Mouse (Mus musculus) thymus, postnatal 4 days (tissue): ENCODE measurements around the gene Thsd4.

Source experiments
- DNase-seq: peaks from one replicate; pipeline ENCODE4 v3.0.0; 2021

The Thsd4 gene

DNA sequence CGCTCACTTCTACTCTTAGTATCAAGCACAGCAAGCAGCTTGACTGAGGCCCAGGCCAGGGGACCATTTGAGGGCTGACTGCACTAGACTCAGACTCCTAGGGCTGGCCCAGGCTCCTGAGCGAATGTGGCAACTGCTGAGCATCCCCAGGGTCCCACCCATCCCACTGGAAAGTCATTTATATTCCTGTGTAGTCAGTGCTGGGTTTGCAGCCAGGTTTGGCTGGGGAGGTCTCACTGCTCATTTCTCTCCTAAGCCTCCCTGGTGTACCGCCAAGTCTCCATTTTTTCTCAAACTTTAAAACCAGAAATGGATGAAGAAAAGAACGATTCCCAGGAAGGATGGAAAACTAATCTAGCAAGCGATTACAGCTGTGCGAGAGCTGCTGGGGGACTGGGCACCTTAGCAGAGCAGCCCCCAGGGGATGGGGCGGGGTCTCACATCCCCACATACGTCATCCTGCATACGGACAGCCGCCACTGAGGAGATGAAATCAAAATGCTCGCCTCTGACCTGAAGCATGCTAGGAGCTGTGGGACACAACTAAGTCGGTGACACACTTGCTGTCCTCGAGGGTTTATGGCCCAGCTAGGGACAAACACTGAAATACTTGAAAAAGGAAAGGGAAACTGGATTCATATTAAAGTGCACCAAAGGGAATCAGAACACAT, 67.3 kb downstream of the Thsd4 start:
- no peak for DNase-seq

- DNase-seq: no peak
Observed at GRCm38 (mm10) chr9:60449498-60449897, 72.3 kb downstream of the Thsd4 start.

- no peak for DNase-seq
Observed at GRCm38 (mm10) chr9:60445821-60446220, 76.0 kb downstream of the Thsd4 start.

DNA sequence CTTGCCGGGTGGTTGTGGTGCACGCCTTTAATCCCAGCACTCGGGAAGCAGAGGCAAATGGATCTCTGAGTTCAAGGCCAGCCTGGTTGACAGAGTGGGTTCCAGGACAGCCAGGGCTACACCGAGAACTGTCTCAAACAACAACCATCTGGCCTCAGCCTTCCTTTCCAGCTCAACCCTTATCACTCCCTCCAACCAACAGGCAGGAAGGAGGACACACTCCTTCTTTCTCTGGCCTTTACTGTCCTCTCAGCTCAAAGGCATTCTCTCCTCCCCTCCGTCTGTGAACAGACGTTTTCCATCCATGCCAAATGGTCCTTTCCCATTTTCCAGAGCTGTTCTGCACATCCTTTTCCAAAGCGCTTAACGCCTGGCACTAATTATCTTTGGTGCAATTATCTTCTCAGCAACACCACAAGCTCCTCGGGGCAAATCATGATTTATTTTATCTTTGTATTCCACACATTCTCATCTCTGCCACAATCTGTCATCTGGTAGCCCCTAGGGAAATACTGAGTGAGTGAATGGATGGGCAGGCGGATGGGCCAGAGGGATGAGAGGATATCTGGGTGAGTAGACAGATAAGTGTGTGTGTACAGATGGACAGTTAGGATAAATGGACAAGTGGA, 80.5 kb downstream of the Thsd4 start:
- no peak for DNase-seq

GRCm38 (mm10) chr9:60440506-60440905, 81.3 kb downstream of the Thsd4 start:
- no peak for DNase-seq

DNA sequence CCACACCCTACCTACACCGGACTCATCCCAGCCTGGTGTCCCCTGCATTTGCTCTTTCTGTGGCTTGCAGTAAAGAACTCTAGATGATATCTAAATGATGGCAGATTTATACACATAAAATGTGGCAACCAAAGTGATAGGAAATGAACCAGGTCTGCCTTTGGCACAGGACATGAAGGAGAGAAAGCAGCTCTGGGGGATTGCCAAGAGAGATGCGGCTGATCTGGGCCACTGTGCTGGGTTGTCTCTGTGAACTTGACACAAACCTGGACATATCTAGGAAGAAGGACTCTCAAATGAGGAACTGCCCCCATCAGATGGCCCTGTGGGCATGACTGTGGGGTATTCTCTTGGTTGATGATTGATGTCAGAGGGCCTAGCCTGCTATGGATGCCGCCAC, 85.6 kb downstream of the Thsd4 start:
- no peak for DNase-seq

DNA sequence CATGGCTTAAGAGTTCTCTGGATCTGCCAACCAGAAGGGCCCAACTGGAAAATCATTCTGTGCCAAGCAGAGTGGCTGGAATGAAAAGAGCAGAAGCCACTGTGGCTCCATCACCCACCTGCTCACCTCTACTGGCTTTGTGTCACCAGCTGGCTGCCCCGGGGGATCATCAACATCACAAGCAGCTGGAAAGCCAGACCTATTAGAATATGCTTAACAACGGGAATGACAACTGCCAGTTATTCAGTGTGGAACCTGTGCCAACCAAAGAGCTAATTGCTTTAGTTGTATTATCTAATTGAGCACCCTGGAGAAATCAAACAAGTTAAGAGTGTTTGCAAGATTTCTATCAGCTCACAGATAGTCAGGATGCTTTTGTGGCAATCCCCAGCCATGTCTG, 87.8 kb downstream of the Thsd4 start:
- no peak for DNase-seq

DNA sequence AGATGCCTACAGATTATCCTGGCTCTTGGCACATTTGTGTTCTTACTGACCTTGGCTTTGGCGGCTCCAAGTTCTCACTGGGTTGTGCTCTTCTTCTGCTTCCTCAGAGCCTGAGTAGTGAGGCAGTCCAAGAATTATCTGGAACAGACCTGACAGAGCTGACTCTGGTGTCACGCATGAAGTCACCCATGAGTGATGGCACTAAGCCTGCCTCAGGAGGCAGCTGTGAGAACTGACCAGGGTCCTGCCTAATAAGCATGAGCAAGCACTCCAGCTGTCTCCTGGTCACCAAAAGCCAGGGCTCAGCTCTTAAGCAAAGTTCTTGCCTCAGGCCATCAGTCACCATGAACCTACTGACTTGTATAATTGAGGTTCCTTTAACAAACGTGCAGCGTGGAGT, 89.9 kb downstream of the Thsd4 start:
- DNase-seq: no peak

GRCm38 (mm10) chr9:60430017-60430416, 91.8 kb downstream of the Thsd4 start:
- DNase-seq: no peak

DNA sequence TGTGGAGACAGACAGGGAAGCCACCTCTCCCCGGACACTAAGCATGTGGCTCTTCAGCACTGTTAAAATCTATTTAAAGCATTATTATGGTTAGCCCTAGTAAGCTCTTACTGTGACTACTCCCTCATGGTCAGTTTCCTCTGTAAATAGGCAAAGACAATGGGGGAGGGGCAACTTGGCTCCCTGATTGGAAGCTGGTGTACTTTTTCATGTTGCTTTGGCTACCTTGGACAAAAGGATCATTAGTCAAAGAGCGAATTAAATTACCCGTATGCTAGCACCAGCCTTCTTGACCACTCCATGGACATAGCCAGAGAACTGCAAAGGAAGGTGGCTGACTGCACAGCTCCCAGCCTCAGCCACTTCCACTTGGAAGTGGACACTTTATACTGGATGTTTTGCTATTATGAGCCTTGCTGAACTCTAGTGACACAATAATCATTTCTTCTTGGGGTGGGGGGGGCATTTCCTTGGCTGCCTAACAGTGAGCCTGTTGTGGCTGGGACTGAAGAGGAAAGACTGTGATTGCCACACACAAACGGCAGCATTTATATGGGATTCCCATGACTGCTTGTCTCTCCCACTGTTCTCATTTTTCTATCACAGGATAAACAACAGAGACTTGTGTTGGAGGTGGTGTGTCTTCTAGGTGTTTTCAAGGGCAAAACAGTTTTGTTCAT, 107.6 kb downstream of the Thsd4 start:
- DNase-seq: no peak

DNA sequence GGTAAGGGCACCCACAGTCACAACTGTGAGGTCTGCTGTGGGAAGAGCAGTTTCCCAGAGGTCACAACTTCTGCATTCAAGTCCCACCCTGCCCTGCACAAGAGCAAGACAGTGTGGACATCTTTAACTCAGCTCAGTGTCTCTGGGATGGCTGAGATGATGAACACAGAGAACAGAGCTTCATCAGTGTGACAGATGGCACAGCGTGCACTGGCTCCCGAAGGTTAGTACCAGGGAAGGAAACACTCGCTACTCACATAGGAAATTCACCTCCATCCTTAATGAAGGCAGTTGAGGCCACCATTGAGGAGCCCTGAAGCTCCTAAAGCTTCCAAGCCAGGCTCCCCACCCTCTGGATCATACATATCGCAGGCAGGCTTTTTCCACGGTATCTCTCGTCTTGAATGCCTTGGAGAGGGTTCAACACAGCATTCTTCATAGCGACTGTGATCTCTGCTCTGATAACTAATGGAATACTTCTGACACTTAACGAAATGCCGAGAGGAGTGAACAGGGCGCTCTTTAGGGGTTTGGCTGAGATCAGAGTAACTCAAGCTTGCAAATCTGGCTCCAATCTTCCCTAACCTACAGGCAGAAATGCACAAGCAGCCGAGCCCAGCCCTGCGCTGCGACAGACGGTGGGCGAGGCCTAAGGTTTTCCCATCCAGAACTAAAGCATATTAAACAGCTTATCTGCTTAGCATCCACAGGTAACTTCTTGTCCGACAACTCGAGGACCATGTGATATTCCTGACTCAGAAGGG, 110.8 kb downstream of the Thsd4 start:
- no peak for DNase-seq

DNA sequence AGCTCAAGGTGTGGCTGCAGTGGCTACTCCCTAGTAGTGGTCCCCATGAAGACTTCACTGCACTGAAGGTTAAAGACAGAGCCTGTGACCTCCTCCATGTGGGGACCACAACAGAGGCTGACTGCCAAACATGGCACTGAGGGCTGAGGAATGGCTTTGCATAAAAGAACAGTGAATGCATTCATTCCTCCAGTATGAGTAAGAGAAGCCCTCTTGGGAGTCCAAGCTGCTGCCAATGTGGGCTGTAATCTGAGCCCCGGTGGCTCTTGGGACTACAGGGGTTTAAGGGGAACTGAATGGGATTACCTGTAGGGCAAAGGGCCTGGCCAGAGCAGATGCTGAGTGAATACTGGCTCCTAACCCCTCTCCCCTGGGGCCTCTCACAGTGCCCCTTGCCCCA, 114.5 kb downstream of the Thsd4 start:
- DNase-seq: no peak

DNA sequence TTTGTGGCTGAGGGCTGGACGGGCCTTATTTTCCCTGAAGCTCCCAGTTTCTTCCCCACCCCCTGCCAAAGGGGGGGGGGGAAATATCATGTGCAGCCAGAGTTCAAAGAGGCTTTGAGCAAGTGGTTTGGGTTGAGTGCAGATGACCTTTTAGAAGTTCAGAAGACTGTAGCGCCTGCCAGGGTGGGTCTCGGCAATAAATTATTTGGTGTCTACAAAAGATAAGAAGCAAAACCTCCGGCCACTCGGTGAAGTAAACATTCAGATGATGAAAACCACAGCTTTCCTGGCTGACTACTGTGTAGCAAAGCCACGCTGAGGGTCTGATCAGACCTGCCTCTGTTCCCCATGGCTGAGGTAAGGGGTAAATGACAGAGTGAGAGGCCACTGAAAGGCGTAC, 116.1 kb downstream of the Thsd4 start:
- no peak for DNase-seq

- no peak for DNase-seq
Observed at GRCm38 (mm10) chr9:60402681-60403080, 119.2 kb downstream of the Thsd4 start.

GRCm38 (mm10) chr9:60400001-60400400, 121.8 kb downstream of the Thsd4 start:
- DNase-seq: no peak

DNA sequence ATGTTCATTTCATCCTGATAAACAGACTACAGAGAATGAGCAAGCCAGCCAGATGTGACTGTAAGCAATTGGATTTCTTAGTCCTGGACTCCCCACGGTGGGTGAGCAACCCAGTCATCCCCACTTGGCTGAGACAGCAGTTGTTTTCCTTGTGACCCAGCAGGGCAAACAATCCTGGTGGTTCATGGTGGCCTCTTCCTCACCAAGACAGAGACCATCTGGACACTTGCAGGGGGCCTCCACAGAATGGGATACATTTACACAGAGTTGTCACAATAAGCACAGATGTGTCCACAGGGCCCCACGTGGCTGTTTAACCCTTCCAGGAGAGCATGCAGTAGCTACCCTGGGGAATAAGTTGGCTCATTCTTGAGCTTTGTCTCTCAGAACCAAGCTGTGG, 123.8 kb downstream of the Thsd4 start:
- DNase-seq: no peak

- DNase-seq: no peak
Observed at GRCm38 (mm10) chr9:60396096-60396495, 125.8 kb downstream of the Thsd4 start.

DNA sequence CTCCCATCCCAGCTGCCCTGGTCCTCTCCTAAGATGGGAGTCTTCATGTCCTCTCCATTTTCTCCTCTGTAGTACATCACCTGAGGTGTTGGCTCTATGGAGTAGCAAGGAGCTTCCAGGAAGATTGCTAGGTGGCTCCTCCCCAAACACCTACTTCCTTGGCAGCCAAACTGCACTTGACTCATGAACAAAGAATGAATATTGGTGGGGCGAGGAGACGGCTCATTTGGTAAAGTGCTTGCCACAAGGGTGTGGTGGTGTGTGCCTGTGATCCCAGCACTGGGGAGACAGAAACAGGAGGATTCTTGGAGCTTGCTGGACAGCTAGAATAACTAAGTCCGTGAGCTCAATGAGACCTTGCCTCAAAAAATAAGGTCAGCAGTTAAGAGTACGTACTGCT, 128.9 kb downstream of the Thsd4 start:
- DNase-seq: no peak

DNA sequence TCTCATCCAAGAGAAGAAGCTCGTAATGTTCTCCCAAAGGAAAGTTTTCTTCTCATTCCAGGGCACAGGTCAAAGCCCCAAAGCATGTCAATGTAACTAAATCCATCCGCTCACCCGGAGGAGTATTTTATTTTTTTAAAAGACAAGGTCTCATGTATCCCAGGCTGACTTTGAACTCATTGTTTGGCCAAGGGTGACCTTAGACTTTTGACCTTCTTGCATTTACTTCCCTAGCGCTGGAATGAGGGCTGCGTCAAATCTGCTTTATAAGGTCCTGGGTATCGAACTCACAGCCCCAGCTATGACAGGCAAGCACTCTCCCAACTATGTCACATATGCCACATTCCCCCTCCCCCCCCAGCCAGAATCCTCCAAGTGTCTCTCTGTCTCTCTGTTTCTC, 137.1 kb downstream of the Thsd4 start:
- no peak for DNase-seq

DNA sequence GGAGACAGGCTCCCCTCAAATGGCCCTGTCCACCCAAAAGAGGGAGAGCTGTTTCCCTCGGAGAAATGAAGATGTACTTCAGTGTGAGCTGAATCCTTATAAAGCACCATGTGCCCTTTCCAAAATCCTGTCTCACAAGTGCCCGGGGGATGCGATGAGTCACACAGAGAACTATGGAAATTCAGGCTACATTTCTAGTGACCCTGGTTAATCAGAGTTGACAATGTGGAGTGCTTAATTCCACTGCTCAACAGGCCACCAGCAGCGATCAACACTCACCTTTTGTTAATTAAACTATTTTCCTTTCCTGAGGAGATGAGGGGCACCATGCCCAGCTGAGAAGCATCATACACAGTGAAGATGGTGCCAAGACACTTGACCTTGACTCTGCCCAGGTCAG, 138.9 kb downstream of the Thsd4 start:
- no peak for DNase-seq

- DNase-seq: no peak
Observed at GRCm38 (mm10) chr9:60382526-60382925, 139.3 kb downstream of the Thsd4 start.

DNA sequence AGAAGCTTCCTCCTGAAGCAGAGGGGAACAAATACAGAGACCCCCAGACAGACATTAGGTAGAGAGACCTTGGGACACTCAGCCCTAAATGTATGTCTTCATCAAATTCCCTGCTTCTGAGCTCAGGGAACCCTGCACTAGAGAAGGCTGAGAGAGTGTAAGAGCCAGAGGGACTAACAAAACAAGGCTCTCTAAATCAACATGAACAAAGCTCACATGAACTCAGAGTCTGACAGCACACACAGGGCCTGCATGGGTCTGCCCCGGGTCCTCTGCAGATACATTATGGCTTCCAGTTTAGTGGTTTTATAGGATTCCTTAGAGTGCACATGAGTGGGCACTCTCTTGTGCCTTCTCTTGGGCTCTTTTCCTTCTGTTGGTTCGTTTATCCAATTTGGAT, 140.8 kb downstream of the Thsd4 start:
- DNase-seq: no peak

DNA sequence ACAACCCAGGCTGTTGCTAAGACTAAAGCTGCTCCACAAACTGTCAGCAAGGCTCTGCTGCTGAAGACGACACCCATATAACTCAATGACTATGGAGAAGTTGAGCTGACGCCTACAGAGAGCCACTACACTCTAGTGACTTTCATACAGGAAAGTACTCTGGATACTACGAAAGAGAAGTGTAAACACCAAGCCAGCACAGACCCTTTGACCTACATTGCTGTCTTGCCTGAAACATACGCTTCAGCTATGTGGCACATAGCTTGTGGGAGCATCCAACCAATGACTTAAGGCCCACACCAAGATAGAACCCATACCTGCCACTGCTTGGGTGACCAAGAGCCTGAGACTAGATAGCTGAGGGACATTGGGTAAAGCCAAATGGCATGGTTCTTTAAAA, 141.3 kb downstream of the Thsd4 start:
- DNase-seq: no peak

- DNase-seq: no peak
Observed at GRCm38 (mm10) chr9:60378235-60378634, 143.6 kb downstream of the Thsd4 start.
